Mouse (Mus musculus) embryo, embryonic 9.5 days (tissue): ENCODE measurements at regions not wholly inside any gene's neighbourhood (a gene's known extent, or its start where the extent isn't known, plus 50 kb on each side); places are given as distances from the start of the nearest gene placed in this dataset.

Source experiments
- DNase-seq: peaks from one replicate; pipeline ENCODE4 v3.0.0-alpha.2; 2017; ENCODE audit errors: extremely low spot score

DNA sequence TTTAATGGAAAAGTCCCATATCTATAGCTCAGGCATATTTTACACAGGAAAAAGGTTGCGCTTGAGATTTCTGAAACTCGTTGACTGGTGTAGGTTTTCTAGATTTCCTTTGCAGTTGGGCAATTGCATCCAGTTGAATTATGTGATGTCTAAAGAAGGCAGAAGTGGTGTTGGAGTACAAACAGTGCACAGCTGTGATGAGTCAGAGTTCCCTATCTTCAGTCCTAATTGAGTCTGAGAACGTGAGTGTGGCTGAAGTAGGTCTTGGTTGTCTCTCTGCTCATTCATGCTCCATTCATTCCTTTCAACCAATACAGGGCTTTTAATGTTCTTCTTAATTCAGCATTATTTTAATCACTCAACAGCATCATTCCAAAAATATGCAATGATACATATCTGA, 142.9 kb upstream of the Dpyd start:
- DNase-seq, result no peak

DNA sequence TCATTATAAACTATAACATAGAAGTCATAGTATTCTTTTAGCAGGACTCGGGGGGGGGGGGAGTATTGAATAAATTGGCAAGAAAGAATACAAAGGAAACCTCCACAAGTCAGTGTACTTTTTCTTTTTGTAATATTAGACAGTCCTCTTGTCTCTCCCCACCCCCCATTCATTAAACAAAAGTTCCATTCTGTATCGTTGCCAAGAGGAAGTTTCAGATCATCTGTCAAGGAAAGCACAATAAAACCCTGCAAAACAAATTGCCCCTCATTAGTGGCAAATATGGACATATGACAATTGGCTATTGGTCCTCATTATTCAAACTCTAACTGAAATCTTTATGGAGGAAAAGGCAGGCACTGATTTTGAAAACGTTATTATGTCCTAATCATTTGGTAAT, 140.2 kb upstream of the Dpyd start:
- no peak for DNase-seq

DNA sequence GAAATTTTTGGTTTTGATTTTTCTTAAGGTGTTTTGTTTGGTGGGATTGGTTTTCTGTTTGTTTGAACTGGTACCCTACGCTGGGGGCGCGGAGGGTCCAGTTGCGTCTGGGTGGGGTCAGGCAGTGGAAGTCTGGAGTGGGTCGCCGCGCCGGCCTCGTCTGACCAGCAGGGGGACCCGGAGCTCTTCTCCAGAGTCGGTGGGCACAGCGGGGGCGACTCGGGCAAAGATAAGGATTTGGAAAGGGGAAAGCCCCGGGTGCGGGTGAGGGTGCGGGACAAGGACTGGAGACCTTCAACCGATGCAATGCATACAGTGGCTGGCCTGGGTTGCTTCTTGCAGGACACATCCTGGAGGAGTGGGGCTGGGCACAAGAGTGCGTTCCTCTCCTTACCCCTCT, 136.2 kb upstream of the Dpyd start:
- peak; percentile 75 for DNase-seq

DNA sequence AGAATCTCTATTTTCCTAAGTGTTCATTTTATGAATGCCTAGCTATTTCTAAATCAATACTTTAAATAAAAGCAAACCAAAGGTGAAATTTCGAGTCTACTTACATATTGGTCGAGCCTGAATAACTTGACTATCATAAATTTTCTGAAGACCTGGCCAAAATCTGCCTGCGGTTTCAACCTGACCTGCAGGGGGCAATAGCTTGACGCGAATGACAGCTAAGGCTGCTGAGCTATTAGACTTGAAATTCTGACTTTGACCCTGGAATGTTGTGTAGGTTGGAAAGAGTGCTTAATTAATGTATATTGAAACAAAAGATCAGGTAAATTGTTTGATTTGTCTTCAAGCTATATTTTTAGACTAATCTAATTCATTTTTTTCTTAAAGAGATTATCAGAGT, 133.4 kb upstream of the Dpyd start:
- DNase-seq, result peak; percentile 61

DNA sequence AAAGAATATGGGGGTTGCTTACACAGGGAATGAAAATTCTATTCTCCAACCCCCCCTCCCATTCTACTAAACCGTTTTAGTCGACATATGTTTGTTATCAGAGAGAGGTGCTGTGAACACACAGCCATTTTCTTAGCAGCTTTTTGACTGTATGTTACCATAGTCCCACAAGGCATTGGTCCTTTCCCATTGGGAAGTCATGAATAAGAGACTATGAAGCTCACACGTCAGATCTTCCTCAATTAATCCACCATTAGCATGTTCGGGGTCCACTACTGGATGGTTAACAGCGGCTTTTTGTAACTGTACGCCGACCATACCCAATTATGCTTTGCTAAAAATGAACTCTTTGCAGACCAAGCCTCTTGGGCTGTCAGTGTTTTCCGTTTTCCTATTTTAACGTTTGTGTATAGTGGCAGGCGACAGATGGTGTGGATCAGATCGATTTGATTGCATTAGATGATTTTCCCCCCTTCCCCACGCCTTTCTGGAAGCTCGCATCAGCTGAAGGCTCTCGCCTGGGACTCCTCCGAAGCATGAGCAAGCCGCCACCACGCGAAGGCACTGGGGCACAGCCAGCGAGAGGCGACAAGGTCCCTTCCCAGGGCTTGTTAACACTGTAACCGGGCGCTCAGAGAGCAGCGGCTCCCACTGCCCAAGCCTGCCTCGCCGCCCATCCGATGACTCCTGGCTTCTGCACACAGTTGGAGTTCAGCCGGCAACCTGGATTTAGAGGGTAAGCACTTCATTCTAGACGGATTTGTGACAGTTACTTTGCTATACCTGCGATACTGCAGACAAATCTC, 131.9 kb upstream of the Dpyd start:
- peak; percentile 42 for DNase-seq

DNA sequence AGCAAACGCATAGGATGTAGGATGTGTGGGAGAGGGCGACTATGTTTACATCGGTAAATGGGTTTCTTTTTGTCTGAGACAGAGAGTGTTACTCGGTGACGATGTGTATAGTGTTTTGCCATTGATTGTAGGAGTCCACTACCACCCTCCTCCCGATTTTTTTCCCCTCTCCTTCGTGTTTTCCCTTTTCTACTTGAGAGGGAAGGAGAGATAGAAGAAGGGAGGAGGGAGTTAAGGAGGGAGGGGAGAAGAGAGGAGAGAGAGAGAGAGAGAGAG, 131.4 kb upstream of the Dpyd start:
- no peak for DNase-seq

DNA sequence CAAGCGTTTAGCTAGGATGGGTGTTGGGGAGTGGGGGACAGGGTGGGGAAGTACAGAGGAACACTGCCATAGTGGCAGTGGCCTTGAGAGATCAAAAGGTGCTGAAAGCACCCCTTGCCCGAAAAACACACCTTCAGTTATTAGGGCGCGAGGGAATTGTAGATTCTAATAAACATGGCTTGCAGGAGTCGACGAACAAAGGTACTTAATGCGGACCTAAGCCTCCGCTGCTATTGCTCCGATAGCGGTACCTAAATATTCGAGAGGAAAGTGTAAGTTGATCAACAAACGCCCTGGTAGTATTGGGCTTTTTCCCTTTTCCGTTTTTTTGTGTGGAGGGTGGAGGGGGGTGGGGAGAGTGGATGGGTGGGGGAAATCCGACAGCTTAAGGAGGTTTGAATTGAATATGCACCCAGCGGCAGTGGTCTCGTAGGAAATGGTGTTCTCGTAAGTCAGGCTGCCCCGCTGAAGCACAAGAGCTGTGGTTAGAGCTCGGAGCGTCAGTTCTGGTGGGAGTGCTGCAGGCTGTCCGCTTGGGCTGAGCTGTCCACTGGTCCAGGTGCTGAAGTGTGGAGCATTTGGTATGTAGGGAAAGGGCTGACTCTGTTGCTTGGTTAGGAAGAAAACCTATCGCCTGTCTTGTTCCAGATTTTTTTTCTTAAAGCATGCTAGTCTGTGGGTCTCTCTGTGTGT, 130.8 kb upstream of the Dpyd start:
- DNase-seq, result peak; percentile 85

DNA sequence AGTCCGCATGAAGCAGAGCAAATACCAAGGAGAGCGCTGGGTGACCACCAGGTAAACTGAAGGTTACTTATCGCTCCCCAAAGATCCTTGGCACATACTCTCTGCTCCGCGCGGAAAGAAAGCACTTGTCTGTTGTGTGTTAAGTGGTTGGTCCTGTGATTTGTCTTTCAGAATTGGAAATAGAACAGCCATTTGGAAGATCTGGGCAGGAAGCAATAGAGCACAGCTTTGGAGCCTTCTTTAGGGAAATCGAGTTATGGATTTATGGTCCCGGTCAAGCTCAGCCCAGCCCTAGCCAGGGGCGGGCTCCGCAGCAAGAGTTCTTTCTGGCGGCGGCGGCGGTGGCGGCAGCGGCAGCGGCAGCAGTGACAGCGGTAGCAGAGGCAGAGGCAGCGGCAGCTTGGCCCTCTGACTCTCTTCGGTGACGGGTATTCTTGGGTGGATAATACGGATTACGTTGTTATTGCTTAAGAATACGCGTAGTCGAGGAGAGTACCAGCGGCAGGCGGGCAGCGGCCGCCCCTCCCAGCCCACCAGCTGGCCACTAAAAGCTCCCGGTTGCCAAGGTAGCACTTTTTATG, 128.4 kb upstream of the Dpyd start:
- peak; percentile 53 for DNase-seq

DNA sequence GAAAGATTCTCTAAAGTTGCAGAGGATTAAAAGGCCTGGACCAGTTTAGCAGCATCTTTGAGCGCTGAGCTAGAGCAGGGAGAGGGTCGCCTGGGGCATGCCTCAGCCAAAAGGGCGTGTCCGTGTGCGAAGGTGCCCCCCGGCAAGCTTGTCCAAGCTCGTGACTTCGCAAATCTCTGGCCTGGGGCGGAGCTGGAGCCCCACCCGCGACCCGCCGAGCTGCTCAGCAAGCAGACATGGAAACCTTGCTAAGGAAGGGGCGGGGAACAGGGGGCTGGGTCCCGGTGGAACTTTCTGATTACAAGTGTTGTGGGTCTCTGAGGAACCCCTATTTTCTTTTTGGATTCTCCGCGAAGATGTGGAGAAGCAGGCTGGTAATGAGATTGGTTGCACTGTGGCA, 127.6 kb upstream of the Dpyd start:
- DNase-seq, result peak; percentile 30

DNA sequence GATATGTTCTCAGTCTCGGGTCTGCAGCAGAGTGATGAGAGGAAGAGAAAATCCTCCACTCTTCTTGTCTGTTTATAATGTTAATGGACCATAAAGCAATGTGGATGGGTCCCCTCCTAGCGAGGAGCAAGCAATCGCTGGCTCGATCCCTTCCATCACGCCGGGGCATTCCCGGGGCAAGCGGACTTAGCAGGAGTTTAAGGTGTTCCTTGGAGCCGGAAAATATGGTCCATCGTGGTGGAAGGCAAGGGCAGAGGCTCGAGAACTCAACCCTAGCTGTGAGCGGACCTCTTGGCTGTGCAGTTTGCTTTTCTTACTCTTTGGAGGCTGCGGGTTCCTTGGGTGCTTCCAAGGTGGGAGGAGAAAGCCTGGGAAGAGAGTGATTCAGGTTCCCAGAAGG, 127.1 kb upstream of the Dpyd start:
- peak; percentile 19 for DNase-seq

DNA sequence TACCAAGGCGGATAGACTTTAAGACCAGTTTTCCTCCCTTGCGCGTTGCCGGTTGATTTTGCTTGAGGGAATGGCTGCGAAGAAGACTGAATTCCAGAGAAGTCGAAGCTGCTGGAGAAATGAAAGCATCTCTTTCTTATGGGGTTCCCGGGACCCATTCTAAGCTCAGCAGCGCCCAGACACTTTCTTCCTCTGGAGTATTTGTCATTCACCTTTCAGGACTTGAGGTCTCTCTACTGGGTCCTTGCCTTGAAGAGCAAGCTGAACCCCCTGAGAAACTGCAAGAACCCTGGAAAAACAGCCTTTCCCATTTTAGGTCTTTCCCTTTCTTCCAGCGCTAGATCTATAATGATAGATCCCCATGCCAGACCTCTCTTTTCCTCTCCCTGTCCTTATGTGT, 126.7 kb upstream of the Dpyd start:
- DNase-seq, result no peak

DNA sequence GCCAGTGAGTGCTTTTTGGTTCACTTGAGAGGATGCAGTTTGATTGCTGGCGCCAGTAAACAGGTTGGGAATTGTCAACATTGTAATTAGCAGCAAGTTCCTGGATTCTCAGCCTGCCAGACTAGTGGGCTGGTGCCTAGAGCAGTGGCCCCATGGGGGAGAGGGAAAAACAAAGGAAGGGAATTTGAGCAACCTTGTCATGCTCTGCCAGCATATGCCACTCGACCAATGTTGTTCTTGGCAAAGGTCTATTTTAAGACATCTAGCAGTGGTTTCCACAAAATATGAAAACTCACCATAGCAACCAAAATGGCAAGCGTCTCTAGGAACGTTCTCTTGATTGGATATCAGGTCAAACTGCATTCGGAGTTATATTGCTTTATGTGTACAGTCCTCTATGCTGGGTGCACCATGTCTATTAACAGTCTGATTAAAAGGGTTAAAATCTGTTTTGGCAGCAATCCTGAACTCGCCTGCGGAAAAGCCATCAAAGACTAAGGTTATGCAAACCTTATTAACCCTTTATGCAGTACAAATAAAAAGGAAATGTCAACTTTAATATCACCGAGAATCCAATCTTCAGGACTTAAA, 118.1 kb upstream of the Dpyd start:
- DNase-seq, result no peak

DNA sequence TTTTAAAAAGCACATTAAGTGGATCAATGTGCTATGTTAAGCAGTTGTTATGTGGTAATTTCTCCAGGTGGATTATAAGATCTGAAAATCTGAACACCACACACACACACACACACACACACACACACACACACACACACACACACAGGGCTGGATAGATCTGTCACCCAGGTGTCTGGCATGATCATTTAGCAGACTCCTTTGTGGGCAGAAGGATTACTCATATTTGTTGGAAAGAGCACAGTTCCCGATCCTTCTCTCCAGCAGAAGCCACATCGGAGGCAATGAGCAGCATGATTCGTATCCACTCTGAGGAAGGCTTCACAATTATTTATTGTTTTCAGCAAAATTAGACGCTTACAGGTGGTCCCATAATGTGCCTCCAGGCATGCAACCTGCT, 116.6 kb upstream of the Dpyd start:
- no peak for DNase-seq

DNA sequence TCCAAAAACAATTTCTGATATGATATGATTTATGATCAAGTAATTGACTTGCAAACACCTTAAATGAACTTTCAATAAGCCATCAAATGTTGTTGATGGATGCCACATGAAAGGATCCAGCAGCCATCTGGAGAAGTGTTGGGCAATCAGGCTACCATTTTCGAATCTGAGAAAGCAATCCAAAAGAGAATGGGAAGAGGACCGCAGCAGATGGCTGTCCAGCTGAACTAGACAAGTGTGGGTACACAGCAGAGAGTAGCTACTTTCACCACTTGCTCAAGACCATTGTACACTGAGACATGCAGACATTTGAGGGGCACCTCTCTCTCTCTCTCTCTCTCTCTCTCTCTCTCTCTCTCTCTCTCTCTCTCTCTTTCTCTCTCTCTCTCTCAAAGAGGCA, 102.3 kb upstream of the Dpyd start:
- DNase-seq, result no peak

DNA sequence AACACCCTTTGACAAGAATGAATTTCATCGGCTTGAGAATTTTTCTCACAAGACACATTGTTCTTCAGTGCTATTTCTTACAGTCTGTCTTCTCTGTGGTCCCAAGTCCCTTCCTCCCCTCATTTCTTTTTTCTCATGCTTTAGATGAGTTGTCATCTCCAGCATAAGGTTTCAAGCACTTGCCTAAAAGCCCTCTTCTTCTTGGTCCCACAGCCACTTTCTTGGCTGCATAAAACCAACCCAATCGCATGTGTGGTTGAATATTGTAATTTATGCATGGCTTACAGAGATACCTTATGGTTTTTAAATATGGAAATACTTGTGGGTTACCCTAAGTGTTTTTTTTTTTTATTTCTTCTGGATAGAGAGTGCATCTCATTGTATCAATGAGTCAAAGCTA, 96.3 kb upstream of the Dpyd start:
- no peak for DNase-seq

DNA sequence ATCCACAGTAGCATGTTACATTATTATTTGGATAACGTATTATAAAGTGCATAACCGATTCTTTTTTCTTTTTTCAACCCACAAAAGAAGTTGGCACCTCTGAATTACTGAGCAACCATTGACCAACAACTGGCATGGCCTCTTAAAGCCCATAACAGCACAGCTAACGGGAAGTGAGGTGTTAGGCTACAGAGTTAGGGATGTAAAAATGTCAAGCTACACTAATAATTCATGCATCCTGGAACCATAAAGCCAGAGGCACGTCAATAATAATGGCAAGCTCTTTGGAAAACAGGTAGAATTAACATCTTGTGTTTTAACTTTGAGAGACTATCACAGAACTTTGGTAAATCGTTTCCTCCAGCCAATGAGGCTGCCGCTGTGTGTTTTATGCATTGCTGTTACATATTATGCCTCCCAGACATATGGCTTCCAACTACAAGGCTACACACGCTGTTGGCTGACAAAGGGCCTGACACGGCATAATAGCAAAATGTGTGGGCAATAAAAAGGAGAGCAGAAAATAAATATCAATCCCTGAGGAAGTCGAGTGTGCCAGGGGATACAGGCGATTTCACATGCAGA, 89.6 kb upstream of the Dpyd start:
- no peak for DNase-seq

DNA sequence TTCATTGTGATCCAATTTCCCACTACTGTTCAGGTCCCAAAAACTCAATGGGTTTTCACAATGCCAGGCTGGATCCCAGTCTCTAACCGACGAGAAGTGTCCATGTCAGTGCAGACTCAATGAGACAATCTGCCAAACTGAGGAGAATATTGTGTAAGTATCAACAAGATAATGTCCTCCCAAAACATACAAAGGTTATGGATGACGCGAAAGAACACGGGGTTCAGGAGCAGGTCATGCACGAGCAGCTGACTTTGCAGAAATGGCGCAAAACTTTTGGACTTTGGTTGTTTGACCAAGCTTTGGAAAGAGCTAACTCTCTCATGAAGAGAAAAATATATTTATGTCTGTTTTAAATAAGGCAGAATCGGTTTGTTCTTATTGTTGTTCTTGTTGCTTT, 83.9 kb upstream of the Dpyd start:
- no peak for DNase-seq

DNA sequence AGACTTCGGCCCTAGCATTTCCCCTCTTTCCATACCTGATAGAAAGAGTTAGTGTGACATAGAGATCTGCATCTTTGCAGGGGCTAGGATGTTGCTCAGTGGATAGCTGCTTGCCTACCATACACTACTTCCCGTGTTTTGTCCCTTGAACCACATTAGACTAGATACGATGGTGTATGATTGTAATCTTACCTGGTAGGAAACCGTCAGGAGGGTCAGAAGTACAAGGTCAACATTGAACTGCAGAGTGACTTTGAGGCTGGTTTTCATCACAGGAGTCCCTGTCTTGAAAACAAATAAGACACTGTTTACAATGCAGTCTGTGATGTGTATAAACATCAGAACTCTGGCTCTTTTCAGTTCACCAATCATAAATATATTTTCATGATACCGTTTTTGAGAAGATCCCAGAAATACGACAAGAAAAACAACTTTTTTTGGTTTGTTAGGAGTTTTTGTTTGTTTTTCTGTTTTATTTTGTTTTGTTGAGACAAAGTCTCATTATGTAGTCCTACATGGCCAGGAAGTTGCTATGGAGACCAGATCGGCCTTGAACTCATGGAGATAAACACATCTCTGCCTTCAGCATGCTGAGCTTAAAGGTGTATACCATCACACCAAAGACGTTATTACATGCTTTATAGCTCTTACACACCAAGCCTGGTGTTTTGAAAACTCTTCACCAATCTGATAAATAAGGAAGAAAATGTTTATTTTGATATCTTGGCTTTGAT, 81.2 kb upstream of the Dpyd start:
- DNase-seq, result no peak

DNA sequence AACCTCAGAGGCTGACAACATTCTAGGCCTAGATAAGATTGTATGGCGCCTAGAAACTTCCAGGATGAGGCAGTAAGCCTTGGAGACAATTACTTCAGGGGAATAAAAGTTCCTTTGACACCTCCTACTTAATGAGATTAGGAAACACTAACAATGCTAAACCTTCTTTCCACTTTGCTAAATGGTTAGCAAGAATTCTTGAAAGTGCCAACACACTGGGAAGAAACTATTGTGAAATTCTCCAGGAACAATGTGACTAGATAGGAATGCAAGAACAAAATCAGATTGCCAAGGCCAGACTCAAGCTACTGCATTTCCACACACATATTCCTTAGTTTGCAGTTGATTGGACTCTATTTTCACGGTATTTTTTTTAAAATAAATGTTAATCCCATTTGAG, 76.0 kb upstream of the Dpyd start:
- DNase-seq, result no peak

DNA sequence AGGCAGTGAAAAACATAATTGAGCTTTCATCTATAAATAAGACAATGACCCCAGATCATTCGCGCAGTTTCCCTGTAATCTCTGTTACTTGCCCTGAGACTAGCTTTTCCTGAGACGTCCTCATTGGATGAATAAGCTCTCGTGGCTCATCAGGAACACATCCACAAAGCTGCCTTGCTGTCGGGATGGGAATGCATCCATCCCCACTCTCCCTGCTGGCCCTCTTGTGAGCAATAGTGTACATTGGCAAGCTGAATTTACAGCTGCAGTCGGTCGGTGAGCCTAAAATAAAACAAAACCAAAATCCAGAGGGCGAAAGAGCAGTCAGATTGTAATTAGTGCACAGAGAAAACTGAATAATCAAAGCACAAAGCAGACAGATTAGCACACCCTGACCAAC, 74.5 kb upstream of the Dpyd start:
- no peak for DNase-seq

DNA sequence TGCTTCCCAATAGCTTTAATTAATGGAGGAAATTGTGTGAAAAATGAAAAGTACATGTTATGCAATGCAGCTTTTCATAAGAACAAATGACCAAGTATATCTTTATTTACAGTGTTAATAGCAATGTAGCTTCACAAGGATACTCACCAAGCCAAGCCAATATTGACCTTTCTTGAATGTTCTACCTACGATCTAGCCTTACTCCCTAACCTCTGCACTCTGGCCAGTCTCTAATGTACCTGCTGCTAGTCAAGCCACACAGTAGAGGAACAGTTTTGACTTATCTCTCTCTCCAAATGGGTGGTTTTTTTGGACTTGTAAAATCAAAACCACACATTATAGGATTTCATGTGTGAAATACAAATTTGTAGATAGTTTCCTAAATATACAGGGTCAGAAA, 70.8 kb upstream of the Dpyd start:
- no peak for DNase-seq

DNA sequence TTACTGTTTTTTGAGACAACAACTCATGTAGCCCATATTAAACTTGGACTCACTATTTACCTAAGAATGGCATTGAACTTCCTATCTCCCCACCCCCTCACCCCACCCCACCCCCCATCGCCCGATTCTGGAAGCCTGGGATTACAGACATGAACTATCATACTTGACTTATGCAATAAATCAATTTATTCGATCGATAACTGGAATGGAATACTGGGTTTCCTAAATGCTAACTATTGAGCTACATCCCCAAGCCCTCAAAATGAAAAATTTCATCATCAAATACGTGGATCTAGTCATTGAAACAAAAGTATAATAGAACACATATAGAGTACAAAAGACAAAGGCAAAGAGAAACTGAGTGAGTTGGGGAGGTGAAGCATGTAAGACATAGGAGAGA, 70.1 kb upstream of the Dpyd start:
- DNase-seq, result no peak
